Mouse (Mus musculus): Measurements from ENCODE around the gene Axin1.

Axin1 gene

GRCm38 (mm10) chr17:26192481-26193190 is 54.1 kb downstream of the Axin1 start:
- DNase-seq, result no peak

- DNase-seq, result no peak
These were observed 60.4 kb downstream of the Axin1 start, which contains the start of gene Pdia2 for GRCm38 (mm10) chr17:26198892-26199291. Gene Pdia2, minus strand, starts transcription at chr17:26199087.

GRCm38 (mm10) chr17:26200831-26201705 is 62.6 kb downstream of the Axin1 start:
- peak; percentile 25 for DNase-seq

GRCm38 (mm10) chr17:26201998-26202397 is 63.5 kb downstream of the Axin1 start:
- DNase-seq, result no peak

GRCm38 (mm10) chr17:26202737-26203136 is 64.2 kb downstream of the Axin1 start, which contains the start of gene Rgs11:
Gene Rgs11, plus strand, starts transcription at chr17:26202951.
- DNase-seq, result peak; percentile 71

- peak; percentile 35 for DNase-seq
These were observed 64.9 kb downstream of the Axin1 start for GRCm38 (mm10) chr17:26203321-26203811.

- no peak for DNase-seq
These were observed 66.3 kb downstream of the Axin1 start for GRCm38 (mm10) chr17:26204766-26205165.

GRCm38 (mm10) chr17:26206392-26206791 is 67.9 kb downstream of the Axin1 start:
- no peak for DNase-seq

- no peak for DNase-seq
These were observed 69.2 kb downstream of the Axin1 start, which contains the start of gene Arhgdig for GRCm38 (mm10) chr17:26207686-26208085. Gene Arhgdig, minus strand, starts transcription at chr17:26207786.

- DNase-seq, result no peak
These were observed 73.8 kb downstream of the Axin1 start for GRCm38 (mm10) chr17:26212241-26212640.

GRCm38 (mm10) chr17:26212681-26213080 is 74.2 kb downstream of the Axin1 start:
- no peak for DNase-seq

- no peak for DNase-seq
These were observed 83.0 kb downstream of the Axin1 start for GRCm38 (mm10) chr17:26221508-26221907.

GRCm38 (mm10) chr17:26225150-26225549 is 86.7 kb downstream of the Axin1 start:
- DNase-seq, result peak; percentile 61

- no peak for DNase-seq
These were observed 91.3 kb downstream of the Axin1 start for GRCm38 (mm10) chr17:26229776-26230175.

- DNase-seq, result no peak
These were observed 92.7 kb downstream of the Axin1 start for GRCm38 (mm10) chr17:26231156-26231555.

- no peak for DNase-seq
These were observed 94.4 kb downstream of the Axin1 start for GRCm38 (mm10) chr17:26232863-26233262.

GRCm38 (mm10) chr17:26234386-26234785 is 95.9 kb downstream of the Axin1 start:
- DNase-seq, result no peak

GRCm38 (mm10) chr17:26235077-26235815 is 96.8 kb downstream of the Axin1 start:
- DNase-seq, result no peak

GRCm38 (mm10) chr17:26237667-26238066 is 99.2 kb downstream of the Axin1 start:
- no peak for DNase-seq

GRCm38 (mm10) chr17:26239551-26239950 is 101.1 kb downstream of the Axin1 start:
- DNase-seq, result no peak

- no peak for DNase-seq
These were observed 101.8 kb downstream of the Axin1 start for GRCm38 (mm10) chr17:26240120-26240790.

- no peak for DNase-seq
These were observed 102.5 kb downstream of the Axin1 start for GRCm38 (mm10) chr17:26240990-26241389.
